Mouse (Mus musculus) ovary, adult 10 weeks (tissue): ENCODE data around the gene Grm8. TPM values are rescaled to one million over a fixed set of nuclear protein-coding genes. Genes with fewer than 3 reads are reported as not detected.

Source experiments
- polyA plus RNA-seq: library from polyadenylated mRNA; stranded (reverse); fragments of 350-450 nt; fragmentation: Illumina TruSeq; extraction: RNeasy Lipid Tissue Mini Kit (QIAGEN cat#74804); gene quantifications from one replicate; pipeline ENCODE4 v1.2.3, GENCODE M21; 2014

Grm8 gene
- polyA plus RNA-seq = 1.3 TPM

DNA sequence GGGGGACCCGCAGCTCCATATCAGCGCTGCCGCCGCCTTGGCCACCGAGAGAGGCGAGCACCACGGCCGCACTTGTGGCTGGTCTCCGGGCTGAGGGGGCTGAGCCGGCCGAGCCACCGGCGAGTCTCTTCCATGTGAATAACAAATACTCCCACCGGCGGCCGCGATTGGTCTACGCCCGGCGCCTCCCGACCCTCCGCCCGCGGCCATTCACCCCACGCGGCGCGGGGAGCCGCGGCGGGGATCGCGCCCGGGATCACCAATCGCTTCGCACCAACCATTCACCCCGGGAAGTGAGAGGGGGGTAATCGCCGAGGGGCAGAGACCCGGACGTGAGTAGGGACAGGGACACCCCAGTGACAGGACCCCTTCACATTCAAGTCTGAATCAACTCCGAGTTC lies at the start of gene Grm8:
Grm8 (minus strand) TSS at position 178 of the 401 bp plus-strand sequence.

